Mouse (Mus musculus): ENCODE data around the gene Ablim2. TPM values are rescaled to one million over a fixed set of nuclear protein-coding genes. Genes with fewer than 3 reads are reported as not detected.

Gene Ablim2
- 9.6 and 13.9 TPM in 2 replicates for polyA plus RNA-seq (2014; fragmentation: Nextera tagmentation; extraction: Ambion mirVana)

GRCm38 (mm10) chr5:35757639-35758001 lies at the start of gene Ablim2:
Ablim2 (plus strand) TSS chr5:35757880.
- peak within 1 kb of the TSS; percentile 59 for H3K4me3 ChIP-seq (replicated peaks; ENCODE audit: low read depth, low read length)
- peak within 1 kb of the TSS; percentile 62 for H3K9ac ChIP-seq (replicated peaks; ENCODE audit: low read length)
- no peaks in the 10 kb centered on the region for H3K9me3 ChIP-seq (ENCODE audit: control insufficient read depth, low read length)
- peak within 1 kb of the TSS; percentile 74 for H3K27ac ChIP-seq (replicated peaks; ENCODE audit: low read depth, low read length)
- DNase-seq = peak; percentile 98
- H3K4me2 ChIP-seq (ENCODE audit: low read length) = peak within 1 kb of the TSS; percentile 99
- H3K27me3 ChIP-seq (ENCODE audit: control insufficient read depth, insufficient read depth, low read length) = peaks cover 24% of the 10 kb centered on the region
- under 1% methylated on average over 34 of the region's 35 CpGs for WGBS
- H3K4me1 ChIP-seq (ENCODE audit: control insufficient read depth, insufficient read depth, low read length) = peaks cover 9% of the 10 kb centered on the region; the same call in 1 of the 2 replicates
- ATAC-seq (ENCODE audit: low FRiP score, low TSS enrichment) = peak; percentile 96
- H3K36me3 ChIP-seq (ENCODE audit: control insufficient read depth, insufficient read depth, low read length) = no peaks in the 10 kb centered on the region

GRCm38 (mm10) chr5:35710481-35710880 lies 47.2 kb upstream of the Ablim2 start:
- no peaks in the 10 kb centered on the region for H3K36me3 ChIP-seq (ENCODE audit: control insufficient read depth, insufficient read depth, low read length)
- no peaks in the 10 kb centered on the region for H3K27me3 ChIP-seq (ENCODE audit: control insufficient read depth, insufficient read depth, low read length)
- no peak overlapping the region for H3K27ac ChIP-seq (replicated peaks; ENCODE audit: low read depth, low read length)
- ATAC-seq (ENCODE audit: low FRiP score, low TSS enrichment) (no peak), DNase-seq (no peak)
- H3K4me3 ChIP-seq (replicated peaks; ENCODE audit: low read depth, low read length) = no peak overlapping the region
- H3K4me2 ChIP-seq (ENCODE audit: low read length) = no peak overlapping the region
- 63% methylated on average over 3 of the region's 3 CpGs for WGBS
- H3K4me1 ChIP-seq (ENCODE audit: control insufficient read depth, insufficient read depth, low read length) = no peaks in the 10 kb centered on the region
- no peaks in the 10 kb centered on the region for H3K9me3 ChIP-seq (ENCODE audit: control insufficient read depth, low read length)
- no peak overlapping the region for H3K9ac ChIP-seq (replicated peaks; ENCODE audit: low read length)

GRCm38 (mm10) chr5:35710931-35711330 lies 46.7 kb upstream of the Ablim2 start:
- H3K36me3 ChIP-seq (ENCODE audit: control insufficient read depth, insufficient read depth, low read length) = no peaks in the 10 kb centered on the region
- no peak overlapping the region for H3K4me3 ChIP-seq (replicated peaks; ENCODE audit: low read depth, low read length)

GRCm38 (mm10) chr5:35712517-35712916 lies 45.2 kb upstream of the Ablim2 start:
- Histone ChIP-seq H3K4me1 (ENCODE audit: control insufficient read depth, insufficient read depth, low read length) (no peaks in the 10 kb centered on the region), H3K27me3 (ENCODE audit: control insufficient read depth, insufficient read depth, low read length) (no peaks in the 10 kb centered on the region), H3K9me3 (ENCODE audit: control insufficient read depth, low read length) (no peaks in the 10 kb centered on the region), H3K9ac (replicated peaks; ENCODE audit: low read length) (no peak overlapping the region), H3K4me2 (ENCODE audit: low read length) (no peak overlapping the region), H3K36me3 (ENCODE audit: control insufficient read depth, insufficient read depth, low read length) (no peaks in the 10 kb centered on the region), H3K27ac (replicated peaks; ENCODE audit: low read depth, low read length) (no peak overlapping the region), H3K4me3 (replicated peaks; ENCODE audit: low read depth, low read length) (no peak overlapping the region)
- DNase-seq (no peak), ATAC-seq (ENCODE audit: low FRiP score, low TSS enrichment) (no peak)
- WGBS = 80% methylated on average over 5 of the region's 5 CpGs

More at GRCm38 (mm10) chr5:35710931-35711330, 46.7 kb upstream of the Ablim2 start:
- 70% methylated on average over 3 of the region's 3 CpGs for WGBS
- H3K27me3 ChIP-seq (ENCODE audit: control insufficient read depth, insufficient read depth, low read length) = no peaks in the 10 kb centered on the region
- H3K4me1 ChIP-seq (ENCODE audit: control insufficient read depth, insufficient read depth, low read length) = no peaks in the 10 kb centered on the region
- ATAC-seq (ENCODE audit: low FRiP score, low TSS enrichment) = no peak
- no peak for DNase-seq
- no peak overlapping the region for H3K9ac ChIP-seq (replicated peaks; ENCODE audit: low read length)
- H3K4me2 ChIP-seq (ENCODE audit: low read length) = no peak overlapping the region
- H3K27ac ChIP-seq (replicated peaks; ENCODE audit: low read depth, low read length) = no peak overlapping the region
- H3K9me3 ChIP-seq (ENCODE audit: control insufficient read depth, low read length) = no peaks in the 10 kb centered on the region

- Histone ChIP-seq H3K9ac (replicated peaks; ENCODE audit: low read length) (no peak overlapping the region), H3K36me3 (ENCODE audit: control insufficient read depth, insufficient read depth, low read length) (no peaks in the 10 kb centered on the region), H3K9me3 (ENCODE audit: control insufficient read depth, low read length) (no peaks in the 10 kb centered on the region), H3K4me1 (ENCODE audit: control insufficient read depth, insufficient read depth, low read length) (no peaks in the 10 kb centered on the region), H3K4me2 (ENCODE audit: low read length) (no peak overlapping the region), H3K27ac (replicated peaks; ENCODE audit: low read depth, low read length) (no peak overlapping the region), H3K27me3 (ENCODE audit: control insufficient read depth, insufficient read depth, low read length) (no peaks in the 10 kb centered on the region), H3K4me3 (replicated peaks; ENCODE audit: low read depth, low read length) (no peak overlapping the region)
- 46% methylated on average over 13 of the region's 13 CpGs for WGBS
- DNase-seq = peak; percentile 93
- ATAC-seq (ENCODE audit: low FRiP score, low TSS enrichment) = peak; percentile 76
Observed at GRCm38 (mm10) chr5:35713649-35714354, 43.9 kb upstream of the Ablim2 start.

GRCm38 (mm10) chr5:35717455-35717854 lies 40.2 kb upstream of the Ablim2 start:
- DNase-seq (no peak), ATAC-seq (ENCODE audit: low FRiP score, low TSS enrichment) (no peak)
- H3K9me3 ChIP-seq (ENCODE audit: control insufficient read depth, low read length) = no peaks in the 10 kb centered on the region
- no peaks in the 10 kb centered on the region for H3K36me3 ChIP-seq (ENCODE audit: control insufficient read depth, insufficient read depth, low read length)
- WGBS = 83% methylated on average over 5 of the region's 5 CpGs
- H3K4me1 ChIP-seq (ENCODE audit: control insufficient read depth, insufficient read depth, low read length) = no peaks in the 10 kb centered on the region
- no peak overlapping the region for H3K27ac ChIP-seq (replicated peaks; ENCODE audit: low read depth, low read length)
- no peak overlapping the region for H3K4me2 ChIP-seq (ENCODE audit: low read length)
- no peak overlapping the region for H3K4me3 ChIP-seq (replicated peaks; ENCODE audit: low read depth, low read length)
- no peaks in the 10 kb centered on the region for H3K27me3 ChIP-seq (ENCODE audit: control insufficient read depth, insufficient read depth, low read length)
- no peak overlapping the region for H3K9ac ChIP-seq (replicated peaks; ENCODE audit: low read length)

GRCm38 (mm10) chr5:35717946-35718345 lies 39.7 kb upstream of the Ablim2 start:
- WGBS = 62% methylated on average over 4 of the region's 4 CpGs
- Histone ChIP-seq H3K27me3 (ENCODE audit: control insufficient read depth, insufficient read depth, low read length) (no peaks in the 10 kb centered on the region), H3K27ac (replicated peaks; ENCODE audit: low read depth, low read length) (no peak overlapping the region), H3K36me3 (ENCODE audit: control insufficient read depth, insufficient read depth, low read length) (no peaks in the 10 kb centered on the region), H3K9ac (replicated peaks; ENCODE audit: low read length) (no peak overlapping the region), H3K4me3 (replicated peaks; ENCODE audit: low read depth, low read length) (no peak overlapping the region), H3K4me2 (ENCODE audit: low read length) (no peak overlapping the region), H3K4me1 (ENCODE audit: control insufficient read depth, insufficient read depth, low read length) (no peaks in the 10 kb centered on the region), H3K9me3 (ENCODE audit: control insufficient read depth, low read length) (no peaks in the 10 kb centered on the region)
- DNase-seq (peak; percentile 35), ATAC-seq (ENCODE audit: low FRiP score, low TSS enrichment) (no peak)

GRCm38 (mm10) chr5:35718817-35719216 lies 38.9 kb upstream of the Ablim2 start:
- H3K4me2 ChIP-seq (ENCODE audit: low read length) = no peak overlapping the region
- H3K4me1 ChIP-seq (ENCODE audit: control insufficient read depth, insufficient read depth, low read length) = no peaks in the 10 kb centered on the region
- no peak overlapping the region for H3K27ac ChIP-seq (replicated peaks; ENCODE audit: low read depth, low read length)
- ATAC-seq (ENCODE audit: low FRiP score, low TSS enrichment) (no peak), DNase-seq (no peak)
- H3K4me3 ChIP-seq (replicated peaks; ENCODE audit: low read depth, low read length) = no peak overlapping the region
- no peaks in the 10 kb centered on the region for H3K27me3 ChIP-seq (ENCODE audit: control insufficient read depth, insufficient read depth, low read length)
- no peak overlapping the region for H3K9ac ChIP-seq (replicated peaks; ENCODE audit: low read length)
- WGBS = 87% methylated on average over 11 of the region's 11 CpGs
- no peaks in the 10 kb centered on the region for H3K36me3 ChIP-seq (ENCODE audit: control insufficient read depth, insufficient read depth, low read length)
- H3K9me3 ChIP-seq (ENCODE audit: control insufficient read depth, low read length) = no peaks in the 10 kb centered on the region

- Histone ChIP-seq H3K4me3 (replicated peaks; ENCODE audit: low read depth, low read length) (no peak overlapping the region), H3K9ac (replicated peaks; ENCODE audit: low read length) (no peak overlapping the region), H3K27ac (replicated peaks; ENCODE audit: low read depth, low read length) (no peak overlapping the region), H3K9me3 (ENCODE audit: control insufficient read depth, low read length) (no peaks in the 10 kb centered on the region), H3K36me3 (ENCODE audit: control insufficient read depth, insufficient read depth, low read length) (no peaks in the 10 kb centered on the region), H3K4me1 (ENCODE audit: control insufficient read depth, insufficient read depth, low read length) (no peaks in the 10 kb centered on the region), H3K4me2 (ENCODE audit: low read length) (no peak overlapping the region), H3K27me3 (ENCODE audit: control insufficient read depth, insufficient read depth, low read length) (no peaks in the 10 kb centered on the region)
- ATAC-seq (ENCODE audit: low FRiP score, low TSS enrichment) = no peak
- no peak for DNase-seq
Observed at GRCm38 (mm10) chr5:35719343-35719742, 38.3 kb upstream of the Ablim2 start.
